Mouse (Mus musculus) liver, postnatal 0 days (tissue): ENCODE measurements around the gene Grm4. TPM values are rescaled to one million over a fixed set of nuclear protein-coding genes. Genes with fewer than 3 reads are reported as not detected.

ENCODE experiments used
- ATAC-seq: fragments of 200-750 bp; cut with Nextera tagmentation; 2 replicates; pipeline ENCODE4 v1.8.0; 2017; ENCODE audit warnings: mild to moderate bottlenecking, moderate library complexity
- DNase-seq: peaks from one replicate; pipeline ENCODE4 v3.0.0-alpha.2; 2016
- H3K27ac ChIP-seq: fragments of 300-500 bp; sonication (generic); 2 replicates; pipeline ENCODE4 v1.5.1; 2014; ENCODE audit warnings: antibody characterized with exemption, moderate library complexity, mild to moderate bottlenecking, low read depth
- H3K27me3 ChIP-seq: fragments of 300-500 bp; sonication (generic); 2 replicates; pipeline ENCODE4 v1.6.1; 2014; ENCODE audit warnings: low read length, control low read depth, mixed read lengths; ENCODE audit not compliant: insufficient read depth
- H3K36me3 ChIP-seq: fragments of 300-500 bp; sonication (generic); replicated peaks from 2 replicates; pipeline ENCODE4 v1.6.1; 2014; ENCODE audit warnings: mild to moderate bottlenecking, control low read depth, low read length, moderate library complexity, mixed read lengths; ENCODE audit not compliant: insufficient read depth
- H3K4me1 ChIP-seq: fragments of 300-500 bp; sonication (generic); 2 replicates; pipeline ENCODE4 v1.6.1; 2014; ENCODE audit warnings: antibody characterized with exemption, mild to moderate bottlenecking, control low read depth; ENCODE audit not compliant: insufficient read depth
- H3K4me2 ChIP-seq: fragments of 300-500 bp; sonication (generic); 2 replicates; pipeline ENCODE4 v1.6.1; 2014; ENCODE audit warnings: low read depth, mild to moderate bottlenecking, low read length, moderate library complexity, mixed read lengths
- H3K4me3 ChIP-seq: fragments of 300-500 bp; sonication (generic); 2 replicates; pipeline ENCODE4 v1.5.1; 2014; ENCODE audit warnings: low read depth, low read length
- H3K9ac ChIP-seq: fragments of 300-500 bp; sonication (generic); replicated peaks from 2 replicates; pipeline ENCODE4 v1.6.1; 2014; ENCODE audit warnings: mild to moderate bottlenecking, moderate library complexity
- H3K9me3 ChIP-seq: fragments of 300-500 bp; sonication (generic); 2 replicates; pipeline ENCODE4 v1.6.1; 2016; ENCODE audit warnings: mild to moderate bottlenecking, control low read depth, low read length, mixed read lengths
- CTCF ChIP-seq: sonication (generic); IDR thresholded peaks from 2 replicates; pipeline ENCODE4 v1.5.1; 2016; ENCODE audit warnings: antibody characterized with exemption, low read depth
- EP300 ChIP-seq: IDR thresholded peaks from 2 replicates; pipeline ENCODE4 v1.6.1; 2016; ENCODE audit warnings: antibody characterized with exemption, low read depth, mild to moderate bottlenecking
- WGBS: fragments of 180-500 bp; shearing (Covaris S2); extraction: QIAGEN DNeasy Blood & Tissue Kit; methylation state at CpG from one replicate; pipeline ENCODE4 v1.1.7; 2014; ENCODE audit not compliant: insufficient replicate concordance; 5-methylcytosine and 5-hydroxymethylcytosine counted together
- polyA plus RNA-seq: library from polyadenylated mRNA; unstranded; fragments of >200 nt; fragmentation: Nextera tagmentation; extraction: Ambion mirVana; gene quantifications from 2 replicates; pipeline ENCODE4 v1.2.1, GENCODE M21; 2015

The Grm4 gene
- polyA plus RNA-seq, 1 experiment from 2014 or later, result not detected

DNA sequence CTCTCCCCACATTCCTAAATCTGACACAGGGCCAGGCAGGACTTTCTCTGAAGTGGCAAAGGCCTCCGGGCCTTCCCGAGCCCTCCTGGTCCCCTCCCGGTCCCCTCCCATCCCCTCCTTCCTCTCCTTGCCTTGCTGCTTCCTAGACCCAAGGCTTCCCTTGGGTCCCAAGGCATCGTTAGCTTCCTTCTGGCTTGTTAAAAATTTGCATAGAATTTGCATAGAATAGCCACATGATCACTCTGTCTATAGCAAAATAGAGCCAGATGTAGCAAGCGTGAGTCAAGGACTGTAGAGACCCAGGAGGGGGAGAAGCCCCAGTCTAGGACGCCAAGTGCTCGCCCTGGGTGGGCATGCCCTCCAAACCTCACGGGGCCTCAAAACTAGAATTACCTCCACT lies 55.3 kb downstream of the Grm4 start:
- Histone ChIP-seq H3K9ac (no peak overlapping the region), H3K9me3 (no peaks in the 10 kb centered on the region), H3K4me2 (no peak overlapping the region), H3K4me1 (no peaks in the 10 kb centered on the region), H3K27me3 (no peaks in the 10 kb centered on the region), H3K4me3 (no peak overlapping the region), H3K36me3 (no peaks in the 10 kb centered on the region), H3K27ac (no peak overlapping the region)
- DNase-seq (no peak), ATAC-seq (no peak)
- WGBS, result 68% methylated on average over 8 of the region's 8 CpGs
- TF ChIP-seq EP300 (no peak), CTCF (no peak)

DNA sequence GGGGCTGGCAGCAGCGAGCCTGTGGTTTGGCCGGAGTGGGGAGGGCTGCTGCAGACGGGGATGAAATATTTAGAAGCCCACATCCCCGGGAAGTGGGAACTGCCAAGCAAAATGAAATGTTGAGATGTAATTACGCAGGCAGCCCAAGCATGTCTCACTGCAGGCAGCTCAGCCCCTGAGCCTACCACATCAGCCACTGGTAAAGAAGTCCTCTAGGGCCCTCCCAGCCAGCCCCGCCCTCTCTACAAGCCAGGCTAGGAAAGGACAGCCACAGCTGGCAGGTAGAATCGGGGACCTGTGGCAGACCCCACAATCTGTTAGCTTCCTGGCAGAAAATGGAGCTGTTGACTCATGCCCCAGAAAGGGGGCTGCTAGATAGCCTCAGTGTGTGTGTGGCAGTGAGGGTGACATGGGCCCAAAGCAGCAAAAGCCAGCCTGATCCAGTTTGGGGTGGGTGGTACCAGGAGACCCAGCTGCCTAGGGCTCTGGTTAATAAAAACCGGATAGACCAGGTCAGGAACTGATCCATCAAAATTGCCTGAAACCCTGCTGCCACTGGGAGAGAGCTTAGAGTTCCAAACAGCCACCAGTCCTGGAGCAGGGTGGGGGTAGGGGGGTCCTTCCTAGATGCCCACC lies 56.8 kb downstream of the Grm4 start:
- no peak for DNase-seq
- no peak overlapping the region for H3K9ac ChIP-seq
- H3K4me3 ChIP-seq, result no peak overlapping the region
- TF ChIP-seq CTCF (no peak), EP300 (no peak)
- no peaks in the 10 kb centered on the region for H3K4me1 ChIP-seq
- H3K27ac ChIP-seq, result no peak overlapping the region
- WGBS, result 44% methylated on average over 8 of the region's 8 CpGs
- no peaks in the 10 kb centered on the region for H3K36me3 ChIP-seq
- H3K9me3 ChIP-seq, result no peaks in the 10 kb centered on the region
- no peak for ATAC-seq
- H3K4me2 ChIP-seq, result no peak overlapping the region
- H3K27me3 ChIP-seq, result no peaks in the 10 kb centered on the region

DNA sequence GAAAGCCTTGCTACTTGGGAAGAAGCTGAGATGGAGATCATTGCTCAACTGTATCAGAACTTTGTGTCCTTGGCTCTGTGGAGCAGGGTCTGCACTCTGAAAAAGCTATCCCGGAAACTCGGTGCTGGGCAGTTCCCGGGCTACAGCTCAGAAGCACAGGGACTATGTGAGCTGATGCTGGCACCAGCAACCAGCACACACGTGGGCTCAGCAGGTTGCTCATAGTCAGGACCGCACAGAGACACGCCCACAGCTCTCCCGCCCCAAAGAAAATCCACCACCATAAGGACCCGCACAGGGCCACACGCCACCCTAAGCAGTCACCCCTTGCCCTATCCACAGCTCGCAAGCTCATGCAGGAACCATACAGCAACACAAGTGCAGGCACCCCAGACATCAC lies 61.2 kb downstream of the Grm4 start:
- no peak overlapping the region for H3K4me2 ChIP-seq
- H3K4me1 ChIP-seq, result no peaks in the 10 kb centered on the region
- WGBS, result 63% methylated on average over 10 of the region's 10 CpGs
- no peak overlapping the region for H3K27ac ChIP-seq
- no peaks in the 10 kb centered on the region for H3K36me3 ChIP-seq
- no peak overlapping the region for H3K9ac ChIP-seq
- no peaks in the 10 kb centered on the region for H3K27me3 ChIP-seq
- TF ChIP-seq EP300, result no peak
- no peak for TF ChIP-seq CTCF
- H3K4me3 ChIP-seq, result no peak overlapping the region
- ATAC-seq (no peak), DNase-seq (no peak)
- H3K9me3 ChIP-seq, result no peaks in the 10 kb centered on the region

GRCm38 (mm10) chr17:27459241-27459640 lies 62.0 kb downstream of the Grm4 start:
- H3K9me3 ChIP-seq, result no peaks in the 10 kb centered on the region
- no peak for ATAC-seq
- H3K27ac ChIP-seq, result no peak overlapping the region
- DNase-seq, result no peak
- TF ChIP-seq CTCF (no peak), EP300 (no peak)
- no peaks in the 10 kb centered on the region for H3K4me1 ChIP-seq
- H3K9ac ChIP-seq, result no peak overlapping the region
- H3K4me2 ChIP-seq, result no peak overlapping the region
- no peak overlapping the region for H3K4me3 ChIP-seq
- no peaks in the 10 kb centered on the region for H3K27me3 ChIP-seq
- WGBS, result 55% methylated on average over 3 of the region's 3 CpGs
- H3K36me3 ChIP-seq, result no peaks in the 10 kb centered on the region

GRCm38 (mm10) chr17:27457863-27458494 lies 63.2 kb downstream of the Grm4 start:
- TF ChIP-seq EP300, result no peak
- TF ChIP-seq CTCF, result no peak
- Histone ChIP-seq H3K4me1 (no peaks in the 10 kb centered on the region), H3K4me2 (no peak overlapping the region), H3K27me3 (no peaks in the 10 kb centered on the region), H3K9me3 (no peaks in the 10 kb centered on the region), H3K9ac (no peak overlapping the region), H3K27ac (no peak overlapping the region), H3K4me3 (no peak overlapping the region), H3K36me3 (no peaks in the 10 kb centered on the region)
- WGBS, result 64% methylated on average over 3 of the region's 3 CpGs
- DNase-seq (no peak), ATAC-seq (no peak)

DNA sequence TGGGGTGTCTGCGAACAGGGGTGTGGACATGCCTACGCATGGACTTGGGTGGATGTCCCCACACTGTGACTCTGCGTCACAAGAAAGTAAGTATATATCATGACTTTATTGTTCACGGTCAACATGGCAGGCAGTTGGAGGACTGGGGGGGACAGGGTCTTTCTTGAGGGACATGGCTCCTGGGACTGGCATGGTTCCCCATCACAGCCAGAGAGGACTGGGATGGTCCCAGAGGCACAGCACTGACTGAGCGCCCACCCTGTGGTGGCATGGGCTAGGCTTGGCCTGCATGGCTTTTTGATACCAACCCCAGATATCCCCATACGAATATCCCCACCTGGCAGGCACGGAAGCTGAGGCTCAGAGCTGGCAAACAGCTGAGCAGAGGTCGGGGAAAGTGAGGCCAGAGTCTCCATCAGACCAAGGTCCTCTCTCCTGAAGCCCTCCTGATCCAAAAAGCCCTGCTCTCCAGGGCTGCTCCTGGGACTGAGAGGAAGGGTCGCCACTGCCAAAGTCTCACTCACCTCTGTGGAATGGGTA lies 64.1 kb downstream of the Grm4 start:
- H3K4me3 ChIP-seq, result no peak overlapping the region
- ATAC-seq, result no peak
- no peaks in the 10 kb centered on the region for H3K36me3 ChIP-seq
- no peaks in the 10 kb centered on the region for H3K9me3 ChIP-seq
- H3K9ac ChIP-seq, result no peak overlapping the region
- H3K27me3 ChIP-seq, result no peaks in the 10 kb centered on the region
- no peak for DNase-seq
- no peaks in the 10 kb centered on the region for H3K4me1 ChIP-seq
- H3K4me2 ChIP-seq, result no peak overlapping the region
- TF ChIP-seq EP300 (no peak), CTCF (no peak)
- H3K27ac ChIP-seq, result no peak overlapping the region
- 71% methylated on average over 9 of the region's 9 CpGs for WGBS
